In the genomic region with DNA sequence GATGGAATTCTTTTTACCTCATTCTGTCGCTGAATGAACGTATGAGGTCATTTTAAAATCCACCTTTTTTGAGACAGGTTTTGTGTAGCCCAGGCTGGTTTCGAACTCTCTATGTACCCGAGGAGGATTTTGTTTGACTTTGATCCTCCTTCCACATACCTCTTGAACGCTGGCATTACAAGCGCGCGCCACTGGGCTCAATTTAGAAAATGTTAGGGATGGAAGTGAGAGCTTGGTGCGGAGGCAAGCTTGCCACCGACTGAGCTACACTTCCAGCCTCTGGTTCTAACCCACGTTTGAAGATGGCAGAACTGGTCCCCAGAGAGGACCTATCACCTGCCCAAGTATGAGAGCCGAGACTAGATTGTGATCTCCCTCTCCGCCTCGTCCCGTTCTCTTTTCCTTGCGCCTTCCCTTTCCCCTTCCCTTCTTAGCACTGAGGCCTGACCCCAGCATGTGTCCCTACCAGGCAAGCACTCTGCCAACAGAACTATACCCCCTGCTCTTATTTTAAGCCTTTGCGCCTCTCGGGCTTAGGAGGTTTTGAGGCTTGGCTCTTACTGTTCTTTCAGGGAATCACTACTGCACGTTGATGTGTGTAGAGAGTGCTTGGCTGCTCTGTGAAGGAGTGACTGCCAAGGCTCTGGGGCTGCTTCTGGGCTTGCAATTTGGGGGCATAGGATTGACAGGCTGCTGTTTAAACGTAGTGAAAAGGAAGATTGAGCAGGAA, we compare ENCODE assay signal across 1 mouse cellular context.
TF ChIP-seq lines count a peak whose summit lies in the region.

No protein-coding gene starts in this region.

TF ChIP-seq in CH12.LX, 34 proteins besides CTCF, POLR2A, EP300 and RAD21:
- TF ChIP-seq SIN3A (IDR thresholded peaks at IDR 0.05; ENCODE audit: low read length) (0 out of 2 replicates have a peak, but pooled peaks have one; percentile 49), NELFE (IDR thresholded peaks at IDR 0.05; ENCODE audit: low read depth, low read length) (no peak)
TF ChIP-seq in CH12.LX: peak in this region for 1.
